Mouse (Mus musculus) C2C12 (cell line): ENCODE measurements at regions not wholly inside any gene's neighbourhood (a gene's known extent, or its start where the extent isn't known, plus 50 kb on each side); places are given as distances from the start of the nearest gene placed in this dataset.

Experiments used
- H3K27me3 ChIP-seq: one replicate; pipeline ENCODE4 v1.6.1; 2011; ENCODE audit not compliant: control insufficient read depth, insufficient read depth, insufficient read length
- H3K36me3 ChIP-seq: one replicate; pipeline ENCODE4 v1.6.1; 2011; ENCODE audit not compliant: control insufficient read depth, insufficient read depth
- H3K4me3 ChIP-seq: one replicate; pipeline ENCODE4 v1.5.1; 2011; ENCODE audit warnings: mild to moderate bottlenecking, control low read depth; ENCODE audit not compliant: poor library complexity, insufficient read depth, severe bottlenecking
- H3K79me2 ChIP-seq: one replicate; pipeline ENCODE4 v1.6.1; 2011; ENCODE audit not compliant: control insufficient read depth, insufficient read depth
- H3K79me3 ChIP-seq: one replicate; pipeline ENCODE4 v1.6.1; 2011; ENCODE audit warnings: low read depth, control low read depth
- H3ac ChIP-seq: one replicate; pipeline ENCODE3; 2011; ENCODE audit warnings: low read depth; ENCODE audit not compliant: control insufficient read depth, insufficient read length
- CEBPB ChIP-seq: IDR thresholded peaks from one replicate; pipeline ENCODE4 v1.6.1; 2011; ENCODE audit warnings: low read depth, mild to moderate bottlenecking, control low read depth, moderate library complexity
- CTCF ChIP-seq: IDR thresholded peaks from one replicate; pipeline ENCODE4 v1.5.1; 2011; ENCODE audit not compliant: control insufficient read depth, insufficient read depth, insufficient read length
- FOSL1 ChIP-seq: IDR thresholded peaks from one replicate; pipeline ENCODE4 v1.8.0; 2011; ENCODE audit warnings: mild to moderate bottlenecking, low read length; ENCODE audit not compliant: poor library complexity, insufficient read depth, severe bottlenecking
- MAX ChIP-seq: IDR thresholded peaks from one replicate; pipeline ENCODE4 v1.6.1; 2011; ENCODE audit warnings: mild to moderate bottlenecking, control low read depth
- MYOD1 ChIP-seq: IDR thresholded peaks from one replicate; pipeline ENCODE4 v1.6.1; 2011; ENCODE audit warnings: low read depth; ENCODE audit not compliant: control insufficient read depth, insufficient read length
- MYOG ChIP-seq: IDR thresholded peaks from one replicate; pipeline ENCODE4 v1.6.1; 2011; ENCODE audit not compliant: control insufficient read depth, insufficient read length; ENCODE audit errors: extremely low read depth
- USF1 ChIP-seq: IDR thresholded peaks from one replicate; pipeline ENCODE4 v1.6.1; 2011; ENCODE audit warnings: low read depth, mild to moderate bottlenecking, control low read depth, moderate library complexity

- TF ChIP-seq FOSL1 = no peak
- TF ChIP-seq MAX = no peak
- TF ChIP-seq CEBPB = no peak
- no peak for TF ChIP-seq USF1
- TF ChIP-seq MYOG = no peak
- TF ChIP-seq CTCF = no peak
- no peak for TF ChIP-seq MYOD1
- H3ac ChIP-seq = no peak overlapping the region
- H3K4me3 ChIP-seq = no peak overlapping the region
These were observed 72.4 kb upstream of the Nr2f2 start for GRCm38 (mm10) chr7:70438908-70439307.

GRCm38 (mm10) chr7:70433838-70434237 is 67.3 kb upstream of the Nr2f2 start:
- Histone ChIP-seq H3ac (no peak overlapping the region), H3K36me3 (no peaks in the 10 kb centered on the region), H3K4me3 (no peak overlapping the region), H3K27me3 (no peaks in the 10 kb centered on the region), H3K79me2 (no peaks in the 10 kb centered on the region), H3K79me3 (no peaks in the 10 kb centered on the region)
- TF ChIP-seq MYOG (no peak), CTCF (no peak), USF1 (no peak), FOSL1 (no peak)

More at GRCm38 (mm10) chr7:70438908-70439307, 72.4 kb upstream of the Nr2f2 start:
- H3K27me3 ChIP-seq = no peaks in the 10 kb centered on the region
- no peaks in the 10 kb centered on the region for H3K36me3 ChIP-seq
- H3K79me2 ChIP-seq = no peaks in the 10 kb centered on the region
- no peaks in the 10 kb centered on the region for H3K79me3 ChIP-seq

GRCm38 (mm10) chr7:70433358-70433757 is 66.8 kb upstream of the Nr2f2 start:
- Histone ChIP-seq H3K27me3 (no peaks in the 10 kb centered on the region), H3K4me3 (no peak overlapping the region), H3K79me2 (no peaks in the 10 kb centered on the region), H3K36me3 (no peaks in the 10 kb centered on the region), H3ac (no peak overlapping the region), H3K79me3 (no peaks in the 10 kb centered on the region)
- no peak for TF ChIP-seq CEBPB
- no peak for TF ChIP-seq MAX
- no peak for TF ChIP-seq FOSL1
- TF ChIP-seq MYOD1 = no peak
- TF ChIP-seq MYOG = no peak

GRCm38 (mm10) chr7:70431712-70432111 is 65.2 kb upstream of the Nr2f2 start:
- TF ChIP-seq MYOG = no peak
- TF ChIP-seq MAX = no peak
- TF ChIP-seq USF1 = no peak
- no peak for TF ChIP-seq CEBPB
- no peak for TF ChIP-seq FOSL1
- no peak for TF ChIP-seq CTCF
- Histone ChIP-seq H3K4me3 (no peak overlapping the region), H3K79me3 (no peaks in the 10 kb centered on the region), H3K36me3 (no peaks in the 10 kb centered on the region), H3K27me3 (no peaks in the 10 kb centered on the region), H3K79me2 (no peaks in the 10 kb centered on the region), H3ac (no peak overlapping the region)

GRCm38 (mm10) chr7:70429326-70429725 is 62.8 kb upstream of the Nr2f2 start:
- H3K4me3 ChIP-seq = no peak overlapping the region
- H3K79me3 ChIP-seq = no peaks in the 10 kb centered on the region
- no peak overlapping the region for H3ac ChIP-seq
- no peaks in the 10 kb centered on the region for H3K79me2 ChIP-seq
- H3K27me3 ChIP-seq = no peaks in the 10 kb centered on the region
- TF ChIP-seq CTCF = no peak
- no peaks in the 10 kb centered on the region for H3K36me3 ChIP-seq

GRCm38 (mm10) chr7:70424231-70424620 is 57.7 kb upstream of the Nr2f2 start:
- Histone ChIP-seq H3K27me3 (no peaks in the 10 kb centered on the region), H3K36me3 (no peaks in the 10 kb centered on the region), H3K4me3 (no peak overlapping the region)

More at GRCm38 (mm10) chr7:70424231-70424620, 57.7 kb upstream of the Nr2f2 start:
- H3K79me3 ChIP-seq = no peaks in the 10 kb centered on the region
- H3K79me2 ChIP-seq = no peaks in the 10 kb centered on the region
- H3ac ChIP-seq = no peak overlapping the region
- TF ChIP-seq MAX = no peak
- TF ChIP-seq MYOG = no peak
- TF ChIP-seq MYOD1 = no peak
